Mouse (Mus musculus) thymus, postnatal 4 days (tissue): ENCODE measurements around the gene Snorc.
"Not testable (repeated sequence)": the region's sequence is repeated elsewhere in the genome, so short reads cannot be mapped to it uniquely, and the experiment has no call there.

Source experiments
- DNase-seq: peaks from one replicate; pipeline ENCODE4 v3.0.0; 2021

Gene Snorc

GRCm38 (mm10) chr1:87469971-87470370, at the start of gene Snorc:
TSS of gene Snorc (plus strand) at chr1:87470271.
- DNase-seq: not testable (repeated sequence)

DNA sequence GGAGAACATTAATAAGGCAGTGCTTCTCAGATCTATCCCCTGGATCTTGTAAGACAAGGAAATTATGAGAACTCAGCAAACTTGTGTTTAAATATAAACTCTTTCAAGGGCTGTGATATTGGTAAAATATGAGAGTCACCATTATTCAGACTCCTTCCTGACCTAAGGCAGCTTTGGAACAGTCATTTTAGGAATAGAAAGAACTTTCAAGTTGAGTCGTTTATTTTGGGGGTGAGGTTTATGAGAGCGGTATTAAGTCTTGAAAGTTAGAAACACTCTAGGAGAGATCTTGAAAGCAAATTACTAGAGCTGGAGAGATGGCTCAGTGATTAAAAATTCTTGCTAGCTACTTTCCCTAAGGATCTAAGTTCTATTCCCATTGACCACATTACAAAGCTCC, 34.9 kb upstream of the Snorc start:
- DNase-seq: no peak

GRCm38 (mm10) chr1:87436583-87436982, 33.5 kb upstream of the Snorc start:
- no peak for DNase-seq

DNA sequence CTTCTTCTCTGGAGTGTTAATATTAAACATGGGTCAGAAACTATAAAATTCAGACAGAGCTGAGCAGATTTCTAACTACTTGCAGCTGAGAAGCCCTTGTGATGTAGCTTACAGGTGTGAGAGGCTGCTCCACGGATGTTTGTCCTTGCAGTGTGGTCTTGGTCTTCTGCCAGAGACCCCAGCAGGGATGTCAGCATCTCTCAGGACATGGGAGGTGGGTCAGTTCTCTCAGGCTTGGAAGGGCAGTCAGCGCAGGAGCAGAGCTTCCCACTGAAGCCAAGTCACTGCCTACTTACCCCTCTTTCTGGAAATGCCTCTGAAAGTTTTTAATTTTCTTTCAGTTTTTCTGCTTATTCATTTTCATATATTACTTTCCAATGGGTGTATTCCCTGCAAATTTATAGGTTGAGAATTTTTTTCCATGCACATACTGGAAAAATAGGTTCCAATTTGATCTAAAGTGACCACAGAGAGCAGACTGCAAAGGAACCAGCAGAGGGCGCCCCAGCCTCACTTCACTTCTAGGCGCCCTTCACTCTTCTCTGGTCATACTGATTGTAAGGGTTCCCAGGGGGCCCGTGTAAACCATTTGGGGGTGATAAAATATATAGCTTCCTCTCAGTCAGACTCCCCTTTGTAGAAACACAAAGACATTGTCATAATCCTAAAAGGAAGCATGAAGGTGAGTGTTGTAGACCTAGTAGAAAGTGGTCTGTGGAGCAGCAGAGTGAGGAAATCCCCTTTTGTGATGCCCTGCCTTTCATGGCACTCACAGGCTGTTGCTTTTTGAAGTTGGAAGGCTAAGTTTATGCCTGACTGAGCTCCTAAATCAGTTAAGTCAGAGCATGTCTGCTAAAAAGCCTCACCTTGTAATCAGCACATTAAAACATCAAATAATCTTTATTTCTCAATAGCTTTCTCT, 22.6 kb upstream of the Snorc start:
- peak; percentile 84 for DNase-seq

DNA sequence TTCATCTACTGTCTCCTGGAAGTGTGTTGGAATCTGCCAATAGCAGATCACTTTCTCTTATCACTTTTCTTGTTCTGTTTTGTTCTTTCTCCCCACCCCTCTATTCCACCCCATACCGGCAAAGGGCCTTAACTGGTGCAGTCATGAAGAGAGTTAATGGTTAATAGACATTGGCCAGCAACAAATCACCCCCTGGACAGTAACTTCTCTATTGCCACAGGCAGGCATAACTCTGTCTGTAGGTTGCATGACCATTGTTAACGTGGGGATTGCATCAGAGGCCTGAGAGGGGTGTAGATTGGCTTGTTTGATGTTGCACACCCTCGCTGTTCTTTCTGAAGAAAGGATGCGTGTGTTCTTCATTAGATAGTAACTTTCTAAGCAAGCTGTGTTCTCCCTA, 20.6 kb upstream of the Snorc start:
- DNase-seq: no peak

- DNase-seq: no peak
Observed at GRCm38 (mm10) chr1:87456425-87456824, 13.6 kb upstream of the Snorc start.

DNA sequence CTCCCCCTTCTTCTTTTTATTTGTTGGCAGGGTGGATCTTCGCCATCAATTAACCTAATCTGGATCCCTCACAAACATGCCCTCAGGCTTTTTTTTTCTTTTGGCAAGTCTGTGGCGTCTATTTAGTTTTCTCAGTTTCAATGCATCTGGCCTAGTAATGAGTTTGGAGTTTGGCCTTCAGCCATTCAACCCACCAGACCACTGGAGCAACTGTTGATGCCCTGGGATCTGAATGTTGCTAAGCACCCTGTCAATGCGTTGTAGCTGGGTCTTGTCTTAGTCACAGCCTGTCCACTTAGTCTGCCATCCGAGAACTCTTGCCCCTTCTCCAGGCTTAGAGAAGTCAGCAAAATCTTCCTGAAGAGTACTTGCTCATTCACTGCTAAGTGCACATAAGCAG, 12.0 kb upstream of the Snorc start:
- DNase-seq: no peak

DNA sequence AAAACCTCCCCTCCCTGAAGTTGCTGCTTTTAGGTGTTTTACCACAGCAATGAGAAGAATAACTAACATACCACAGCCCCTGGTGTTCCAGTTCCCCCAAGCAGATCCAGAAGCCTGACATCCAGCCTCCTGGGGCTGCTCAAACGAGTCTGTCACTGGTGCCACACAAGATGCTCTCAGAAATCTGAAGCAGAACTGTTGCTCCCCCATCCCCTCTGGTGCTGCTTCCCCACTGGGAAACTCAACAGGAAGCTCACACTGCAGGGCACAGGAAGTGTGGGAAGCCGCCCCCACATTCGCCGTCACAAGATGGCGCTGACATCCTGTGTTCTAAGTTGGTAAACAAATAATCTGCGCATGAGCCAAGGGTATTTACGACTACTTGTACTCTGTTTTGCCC, 10.2 kb upstream of the Snorc start:
- not testable (repeated sequence) for DNase-seq

- DNase-seq: no peak
Observed at GRCm38 (mm10) chr1:87467469-87467868, 2.6 kb upstream of the Snorc start.

DNA sequence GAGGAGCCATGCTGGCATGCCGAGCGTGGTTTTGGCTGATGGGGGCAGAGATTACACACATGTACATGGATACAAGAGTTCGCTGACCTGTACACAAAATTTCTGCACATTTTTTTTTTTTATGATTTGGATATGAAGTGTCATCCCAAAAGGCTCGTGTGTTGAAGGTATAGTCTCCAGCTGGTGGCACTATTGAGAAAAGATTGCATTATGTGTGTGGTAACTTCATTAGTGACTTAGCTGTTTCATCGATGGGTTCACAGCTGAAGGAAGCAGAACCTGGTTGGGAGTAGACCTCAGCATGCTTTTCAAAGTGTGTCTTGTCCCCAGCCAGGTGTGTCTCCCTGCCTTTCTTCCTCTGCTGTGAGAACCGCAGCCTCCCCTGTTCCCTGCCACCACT, 1.8 kb upstream of the Snorc start:
- DNase-seq: no peak

DNA sequence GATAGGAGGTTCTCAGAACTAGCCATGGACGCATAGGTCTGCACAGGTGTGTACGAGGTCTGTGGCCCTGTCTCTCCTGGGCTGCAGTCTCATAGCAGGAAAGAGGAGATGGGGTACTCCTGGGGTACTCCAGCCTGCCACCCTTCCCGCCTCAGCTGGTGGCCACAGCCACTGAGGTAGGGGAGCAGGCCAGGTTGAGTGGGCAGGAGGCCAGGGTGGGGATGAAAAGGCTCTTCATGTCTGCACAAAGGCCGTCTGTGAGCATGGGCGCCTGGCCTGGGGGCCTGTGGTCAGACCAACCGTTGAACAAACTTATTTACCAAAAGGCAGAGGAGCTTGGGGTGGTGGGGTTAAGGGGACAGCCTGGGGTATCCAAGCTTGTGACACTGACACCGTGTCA, 1.8 kb downstream of the Snorc start:
- no peak for DNase-seq

GRCm38 (mm10) chr1:87472576-87472975, 2.5 kb downstream of the Snorc start:
- DNase-seq: no peak

DNA sequence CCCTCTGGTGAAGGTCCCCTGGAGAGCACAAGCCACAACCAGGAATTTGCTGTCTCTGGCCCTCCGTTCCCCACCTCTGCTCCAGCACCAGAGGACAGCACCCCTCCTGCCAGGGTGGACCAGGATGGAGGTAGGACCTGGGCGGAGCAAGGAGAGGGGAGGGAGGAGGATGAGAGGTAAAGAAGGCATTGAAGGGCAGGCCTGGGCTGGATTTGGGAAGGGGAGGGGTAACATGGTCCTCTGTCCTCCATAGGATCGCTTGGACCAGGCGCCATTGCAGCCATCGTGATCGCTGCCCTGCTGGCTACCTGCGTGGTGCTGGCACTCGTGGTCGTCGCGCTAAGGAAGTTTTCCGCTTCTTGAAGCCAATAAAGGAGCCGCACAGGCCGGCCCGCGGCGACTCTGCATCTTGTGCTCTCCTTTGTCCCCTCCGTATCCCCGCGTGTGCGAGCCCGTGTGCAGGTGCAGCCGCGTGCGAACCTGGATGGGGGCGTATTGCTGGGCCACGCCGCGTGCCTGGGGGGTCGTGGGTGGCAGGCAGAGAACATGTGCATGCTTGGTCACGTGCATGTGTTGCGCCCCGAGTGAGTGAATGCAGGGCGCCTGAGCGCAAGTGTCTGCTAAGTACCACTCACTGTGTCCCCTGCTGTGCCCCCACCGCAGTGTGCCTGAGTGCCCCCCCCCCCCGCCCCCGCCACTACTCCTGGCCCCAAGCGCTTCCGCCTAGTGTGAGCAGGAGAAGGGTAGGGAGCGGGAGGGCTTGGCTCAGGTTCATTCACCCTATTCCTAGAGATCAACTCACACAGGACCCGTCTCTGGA, 5.2 kb downstream of the Snorc start:
- DNase-seq: no peak

GRCm38 (mm10) chr1:87482546-87482945, 12.5 kb downstream of the Snorc start:
- DNase-seq: no peak

DNA sequence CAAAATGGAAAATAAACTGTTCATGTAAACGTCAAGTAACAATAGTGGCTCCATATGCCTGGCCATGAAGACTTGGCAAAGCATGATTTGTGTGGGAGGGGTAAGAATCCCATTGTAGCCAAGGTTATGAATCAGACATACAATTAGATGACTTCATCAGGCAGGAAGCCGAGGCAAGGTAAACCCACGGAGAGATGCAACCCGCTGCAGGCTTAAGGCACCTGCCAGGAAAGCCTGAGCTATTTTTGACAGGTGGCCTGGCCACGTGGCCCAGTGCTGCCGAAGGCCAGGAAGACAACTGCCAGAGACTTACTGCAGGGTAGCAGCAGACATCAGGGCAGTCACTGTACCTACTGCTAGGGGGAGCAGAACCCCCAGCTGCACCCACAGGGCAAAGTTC, 16.3 kb downstream of the Snorc start:
- peak; percentile 49 for DNase-seq

GRCm38 (mm10) chr1:87492285-87492684, 22.2 kb downstream of the Snorc start:
- DNase-seq: no peak

DNA sequence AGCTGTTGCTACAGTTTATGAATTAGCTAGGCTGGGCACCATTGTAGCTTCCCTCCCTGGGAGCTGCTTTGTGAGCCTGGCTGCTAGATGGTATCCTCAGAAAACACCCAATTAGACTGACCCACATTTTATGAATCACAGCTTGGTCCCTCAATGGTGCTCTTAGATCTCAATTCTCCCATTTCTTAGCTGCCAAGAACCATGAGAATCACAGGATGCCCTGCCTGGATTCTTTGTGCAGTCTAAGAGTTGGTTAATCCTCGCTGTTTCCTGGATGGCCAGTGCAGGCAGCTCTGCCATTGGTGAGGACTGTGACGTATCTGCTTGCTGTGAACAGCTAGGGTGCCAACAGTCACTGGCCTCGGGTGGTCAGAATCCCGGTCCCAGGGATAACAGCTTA, 23.5 kb downstream of the Snorc start:
- no peak for DNase-seq

- DNase-seq: no peak
Observed at GRCm38 (mm10) chr1:87505524-87505923, 35.5 kb downstream of the Snorc start.

- DNase-seq: no peak
Observed at GRCm38 (mm10) chr1:87507857-87508256, 37.8 kb downstream of the Snorc start.

GRCm38 (mm10) chr1:87508591-87509560, 38.8 kb downstream of the Snorc start:
- peak; percentile 12 for DNase-seq

DNA sequence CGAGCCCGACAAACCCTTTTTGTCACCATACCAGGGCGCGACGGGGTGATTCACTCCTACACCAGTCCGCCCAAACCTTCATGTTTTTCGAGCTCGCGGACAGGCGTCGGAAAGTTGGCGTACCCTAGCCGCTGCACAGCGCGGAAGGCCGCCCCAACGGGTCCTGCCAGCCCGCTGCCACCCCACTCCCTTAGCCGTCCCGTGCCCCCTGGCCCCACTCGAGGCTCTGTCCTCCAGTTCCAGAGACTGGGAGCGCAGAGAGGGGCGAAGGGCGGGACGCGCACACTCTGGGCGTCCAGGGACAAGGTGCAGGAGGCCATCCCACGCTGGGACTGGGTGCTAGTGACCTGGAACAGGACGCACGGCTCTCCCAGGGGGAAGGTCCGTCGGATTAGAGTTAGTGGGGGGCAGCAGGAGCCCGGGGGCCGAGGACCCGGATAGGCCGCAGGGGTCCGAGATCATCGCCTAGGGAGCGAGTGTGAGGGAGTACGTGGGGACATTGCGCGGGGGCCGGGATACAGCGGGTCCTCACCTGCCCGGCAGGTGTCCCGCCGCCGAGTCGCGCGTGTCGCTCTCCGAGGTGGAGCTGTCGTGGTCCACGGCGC, 39.6 kb downstream of the Snorc start, which contains the start of gene Neu2:
TSS of gene Neu2 (plus strand) at position 329 of the 605 bp plus-strand sequence.
- DNase-seq: peak; percentile 18

DNA sequence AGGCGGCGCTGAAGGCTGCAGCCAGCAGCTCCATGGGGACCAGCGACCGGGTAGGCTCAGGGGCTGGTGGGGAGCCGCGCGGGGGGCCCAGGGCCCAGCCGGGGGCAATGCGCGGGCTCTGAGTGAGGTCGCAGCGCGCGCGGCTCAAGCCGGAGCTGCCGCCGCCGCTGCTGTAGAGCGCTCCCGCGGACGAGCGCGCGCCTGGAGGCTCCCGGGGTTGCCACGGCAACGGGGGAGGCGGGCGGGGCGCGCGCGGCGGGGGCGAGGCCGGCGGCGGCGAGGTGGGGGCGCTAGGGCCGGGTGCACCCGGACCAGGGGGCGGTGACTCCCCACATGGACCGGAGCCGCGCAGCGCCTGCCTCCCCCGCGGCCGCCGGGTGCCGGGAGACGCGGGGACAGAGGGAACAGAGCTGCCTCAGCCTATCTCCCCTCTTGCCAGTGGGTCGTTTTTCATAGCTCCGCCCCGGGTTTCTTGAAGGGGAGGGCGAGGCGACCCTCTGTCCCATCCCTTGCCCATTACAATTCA, 40.2 kb downstream of the Snorc start:
- DNase-seq: peak; percentile 73
